Mouse (Mus musculus) midbrain, embryonic 12.5 days (tissue): ENCODE data around the gene Lrrtm4. TPM values are rescaled to one million over a fixed set of nuclear protein-coding genes. Genes with fewer than 3 reads are reported as not detected.

Experiments used
- ATAC-seq: fragments of 200-750 bp; cut with Nextera tagmentation; 2 replicates; pipeline ENCODE4 v1.8.0; 2017; ENCODE audit warnings: low read depth, moderate TSS enrichment, moderate library complexity; ENCODE audit not compliant: low FRiP score
- H3K27ac ChIP-seq: fragments of 300-500 bp; sonication (generic); replicated peaks from 2 replicates; pipeline ENCODE4 v1.5.1; 2016; ENCODE audit warnings: mild to moderate bottlenecking
- H3K27me3 ChIP-seq: fragments of 300-500 bp; sonication (generic); 2 replicates; pipeline ENCODE4 v1.6.1; 2016; ENCODE audit warnings: mild to moderate bottlenecking
- H3K36me3 ChIP-seq: fragments of 300-500 bp; sonication (generic); 2 replicates; pipeline ENCODE4 v1.6.1; 2016
- H3K4me1 ChIP-seq: fragments of 300-500 bp; sonication (generic); 2 replicates; pipeline ENCODE4 v1.6.1; 2016
- H3K4me2 ChIP-seq: fragments of 300-500 bp; sonication (generic); replicated peaks from 2 replicates; pipeline ENCODE4 v1.6.1; 2016; ENCODE audit warnings: mild to moderate bottlenecking, moderate library complexity
- H3K4me3 ChIP-seq: fragments of 300-500 bp; sonication (generic); 2 replicates; pipeline ENCODE4 v1.5.1; 2016; ENCODE audit warnings: mild to moderate bottlenecking
- H3K9ac ChIP-seq: fragments of 300-500 bp; sonication (generic); replicated peaks from 2 replicates; pipeline ENCODE4 v1.6.1; 2016; ENCODE audit warnings: mild to moderate bottlenecking, moderate library complexity
- H3K9me3 ChIP-seq: fragments of 300-500 bp; sonication (generic); 2 replicates; pipeline ENCODE4 v1.6.1; 2016; ENCODE audit warnings: mild to moderate bottlenecking
- WGBS: fragments of 180-500 bp; shearing (Covaris S2); methylation state at CpG from one replicate; pipeline ENCODE4 v1.1.7; 2016; 5-methylcytosine and 5-hydroxymethylcytosine counted together
- polyA plus RNA-seq: library from polyadenylated mRNA; unstranded; fragments of >200 nt; fragmentation: Nextera tagmentation; extraction: Ambion mirVana; gene quantifications from 2 replicates; pipeline ENCODE4 v1.2.1, GENCODE M21; 2016

The Lrrtm4 gene
- polyA plus RNA-seq, 1 experiment from 2014 or later: 4.0 TPM

GRCm38 (mm10) chr6:80352307-80352706 lies 333.6 kb downstream of the Lrrtm4 start:
- H3K27ac ChIP-seq: no peak overlapping the region
- 85% methylated on average over 1 of the region's 1 CpGs for WGBS
- 0 out of 2 replicates have a peak, but pooled peaks have one; percentile 9 for ATAC-seq
- no peaks in the 10 kb centered on the region for H3K36me3 ChIP-seq
- no peak overlapping the region for H3K9ac ChIP-seq
- H3K9me3 ChIP-seq: no peaks in the 10 kb centered on the region
- no peaks in the 10 kb centered on the region for H3K27me3 ChIP-seq
- no peak overlapping the region for H3K4me2 ChIP-seq
- H3K4me1 ChIP-seq: no peaks in the 10 kb centered on the region
- H3K4me3 ChIP-seq: no peak overlapping the region

- 83% methylated on average over 1 of the region's 1 CpGs for WGBS
- no peak overlapping the region for H3K9ac ChIP-seq
- no peak overlapping the region for H3K4me3 ChIP-seq
- no peak for ATAC-seq
- H3K27me3 ChIP-seq: no peaks in the 10 kb centered on the region
- no peaks in the 10 kb centered on the region for H3K36me3 ChIP-seq
- H3K4me1 ChIP-seq: no peaks in the 10 kb centered on the region
- H3K4me2 ChIP-seq: no peak overlapping the region
- H3K27ac ChIP-seq: no peak overlapping the region
- H3K9me3 ChIP-seq: no peaks in the 10 kb centered on the region
These were observed 338.4 kb downstream of the Lrrtm4 start for GRCm38 (mm10) chr6:80357092-80357491.

- no peak overlapping the region for H3K27ac ChIP-seq
- no peak overlapping the region for H3K4me2 ChIP-seq
- no peaks in the 10 kb centered on the region for H3K9me3 ChIP-seq
- H3K9ac ChIP-seq: no peak overlapping the region
- no peaks in the 10 kb centered on the region for H3K36me3 ChIP-seq
- H3K4me3 ChIP-seq: no peak overlapping the region
- ATAC-seq: no peak
- no peaks in the 10 kb centered on the region for H3K27me3 ChIP-seq
- no peaks in the 10 kb centered on the region for H3K4me1 ChIP-seq
These were observed 344.9 kb downstream of the Lrrtm4 start for GRCm38 (mm10) chr6:80363593-80363992.

- no peaks in the 10 kb centered on the region for H3K4me1 ChIP-seq
- no peaks in the 10 kb centered on the region for H3K27me3 ChIP-seq
- 85% methylated on average over 4 of the region's 4 CpGs for WGBS
- no peak for ATAC-seq
- H3K27ac ChIP-seq: no peak overlapping the region
- no peak overlapping the region for H3K9ac ChIP-seq
- H3K9me3 ChIP-seq: no peaks in the 10 kb centered on the region
- no peaks in the 10 kb centered on the region for H3K36me3 ChIP-seq
- H3K4me2 ChIP-seq: no peak overlapping the region
- no peak overlapping the region for H3K4me3 ChIP-seq
These were observed 347.9 kb downstream of the Lrrtm4 start for GRCm38 (mm10) chr6:80366532-80366931.

DNA sequence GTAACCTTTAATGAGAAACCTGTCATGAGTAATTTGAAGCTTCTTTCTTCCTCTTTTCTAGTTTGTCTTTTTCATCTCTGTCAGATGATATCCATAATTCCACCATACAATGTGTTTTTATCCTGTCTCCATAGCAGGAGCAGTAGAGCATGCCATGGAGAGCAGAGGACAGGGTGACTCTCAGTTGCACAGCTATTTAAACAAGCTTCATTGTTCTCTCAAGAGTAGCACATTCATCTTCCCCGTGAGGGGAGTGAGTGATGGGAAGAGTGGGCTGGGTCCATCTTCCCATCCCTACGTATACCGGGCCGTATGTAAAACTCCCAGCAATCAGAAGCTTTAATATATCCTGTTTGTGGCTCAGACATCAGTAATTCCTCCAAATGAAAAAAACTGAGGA lies 370.9 kb downstream of the Lrrtm4 start:
- Histone ChIP-seq H3K4me3 (no peak overlapping the region), H3K27me3 (no peaks in the 10 kb centered on the region), H3K36me3 (no peaks in the 10 kb centered on the region), H3K27ac (no peak overlapping the region), H3K4me2 (no peak overlapping the region), H3K4me1 (no peaks in the 10 kb centered on the region), H3K9ac (no peak overlapping the region), H3K9me3 (no peaks in the 10 kb centered on the region)
- WGBS: 42% methylated on average over 4 of the region's 4 CpGs
- peak; percentile 38; the same call in 1 of the 2 replicates for ATAC-seq

- ATAC-seq: no peak
- 88% methylated on average over 1 of the region's 1 CpGs for WGBS
- no peak overlapping the region for H3K4me2 ChIP-seq
These were observed 388.1 kb downstream of the Lrrtm4 start for GRCm38 (mm10) chr6:80406757-80407156.

DNA sequence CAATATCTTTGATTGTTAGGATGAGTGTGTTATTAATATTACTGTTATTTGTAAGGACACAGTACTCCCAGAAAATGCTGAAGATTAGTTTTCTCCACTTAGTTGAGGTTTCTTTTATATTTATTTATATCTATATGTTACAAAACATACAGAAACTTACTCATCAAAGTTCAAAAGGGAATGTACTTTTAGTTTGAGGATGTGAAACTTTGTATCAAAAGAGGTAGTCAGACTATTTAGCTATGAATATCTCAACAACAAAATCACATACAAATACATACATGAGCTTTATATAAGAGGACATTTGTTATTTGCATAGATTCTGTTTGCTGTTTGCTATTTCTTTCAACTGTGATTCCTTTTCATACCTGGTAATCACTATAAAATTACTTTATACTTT lies 421.5 kb downstream of the Lrrtm4 start:
- no peaks in the 10 kb centered on the region for H3K27me3 ChIP-seq
- H3K27ac ChIP-seq: no peak overlapping the region
- no peak for ATAC-seq
- no peak overlapping the region for H3K9ac ChIP-seq
- H3K4me3 ChIP-seq: no peak overlapping the region
- no peaks in the 10 kb centered on the region for H3K4me1 ChIP-seq
- H3K4me2 ChIP-seq: no peak overlapping the region
- no peaks in the 10 kb centered on the region for H3K9me3 ChIP-seq
- no peaks in the 10 kb centered on the region for H3K36me3 ChIP-seq

More at GRCm38 (mm10) chr6:80406757-80407156, 388.1 kb downstream of the Lrrtm4 start:
- H3K27ac ChIP-seq: no peak overlapping the region
- H3K27me3 ChIP-seq: no peaks in the 10 kb centered on the region
- no peaks in the 10 kb centered on the region for H3K4me1 ChIP-seq
- no peak overlapping the region for H3K4me3 ChIP-seq
- H3K36me3 ChIP-seq: no peaks in the 10 kb centered on the region
- no peaks in the 10 kb centered on the region for H3K9me3 ChIP-seq
- no peak overlapping the region for H3K9ac ChIP-seq

- H3K9ac ChIP-seq: no peak overlapping the region
- H3K9me3 ChIP-seq: no peaks in the 10 kb centered on the region
- H3K4me1 ChIP-seq: no peaks in the 10 kb centered on the region
- ATAC-seq: no peak
- no peak overlapping the region for H3K4me3 ChIP-seq
- no peak overlapping the region for H3K4me2 ChIP-seq
- no peaks in the 10 kb centered on the region for H3K36me3 ChIP-seq
- H3K27me3 ChIP-seq: no peaks in the 10 kb centered on the region
- 84% methylated on average over 4 of the region's 4 CpGs for WGBS
- H3K27ac ChIP-seq: no peak overlapping the region
These were observed 451.9 kb downstream of the Lrrtm4 start for GRCm38 (mm10) chr6:80470546-80470945.

DNA sequence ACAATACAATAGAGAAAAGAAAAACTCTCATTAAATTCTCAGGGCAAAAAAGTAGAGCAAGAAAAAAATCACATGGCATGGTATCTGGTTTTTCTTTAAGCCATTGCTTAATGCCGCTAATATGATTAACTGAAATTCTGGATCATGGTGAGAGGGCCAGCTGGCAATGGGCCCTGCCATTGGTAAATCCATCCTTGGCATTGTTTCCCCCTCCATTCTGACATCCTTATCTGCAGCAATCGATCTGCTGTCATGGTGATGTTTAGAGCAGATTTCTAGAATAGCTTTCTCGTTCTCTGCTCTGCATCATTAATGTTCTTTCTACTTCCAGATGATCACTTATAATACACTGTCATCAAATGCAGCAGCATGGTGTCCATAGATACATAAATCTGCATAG lies 457.5 kb downstream of the Lrrtm4 start:
- no peak overlapping the region for H3K4me3 ChIP-seq
- no peaks in the 10 kb centered on the region for H3K9me3 ChIP-seq
- WGBS: 66% methylated on average over 3 of the region's 3 CpGs
- no peak overlapping the region for H3K9ac ChIP-seq
- ATAC-seq: no peak
- no peaks in the 10 kb centered on the region for H3K36me3 ChIP-seq
- H3K27me3 ChIP-seq: no peaks in the 10 kb centered on the region
- no peak overlapping the region for H3K27ac ChIP-seq
- H3K4me1 ChIP-seq: no peaks in the 10 kb centered on the region
- H3K4me2 ChIP-seq: no peak overlapping the region

GRCm38 (mm10) chr6:80545017-80545416 lies 526.3 kb downstream of the Lrrtm4 start:
- H3K36me3 ChIP-seq: no peaks in the 10 kb centered on the region
- no peak for ATAC-seq
- no peak overlapping the region for H3K9ac ChIP-seq
- no peak overlapping the region for H3K27ac ChIP-seq
- H3K4me3 ChIP-seq: no peak overlapping the region
- no peaks in the 10 kb centered on the region for H3K9me3 ChIP-seq
- no peaks in the 10 kb centered on the region for H3K27me3 ChIP-seq
- H3K4me2 ChIP-seq: no peak overlapping the region
- H3K4me1 ChIP-seq: no peaks in the 10 kb centered on the region
- WGBS: 16% methylated on average over 1 of the region's 1 CpGs

GRCm38 (mm10) chr6:80549907-80550306 lies 531.2 kb downstream of the Lrrtm4 start:
- H3K36me3 ChIP-seq: no peaks in the 10 kb centered on the region
- no peaks in the 10 kb centered on the region for H3K9me3 ChIP-seq
- no peak for ATAC-seq
- no peaks in the 10 kb centered on the region for H3K27me3 ChIP-seq
- H3K4me3 ChIP-seq: no peak overlapping the region
- H3K27ac ChIP-seq: no peak overlapping the region
- H3K4me2 ChIP-seq: no peak overlapping the region
- H3K4me1 ChIP-seq: no peaks in the 10 kb centered on the region
- no peak overlapping the region for H3K9ac ChIP-seq

DNA sequence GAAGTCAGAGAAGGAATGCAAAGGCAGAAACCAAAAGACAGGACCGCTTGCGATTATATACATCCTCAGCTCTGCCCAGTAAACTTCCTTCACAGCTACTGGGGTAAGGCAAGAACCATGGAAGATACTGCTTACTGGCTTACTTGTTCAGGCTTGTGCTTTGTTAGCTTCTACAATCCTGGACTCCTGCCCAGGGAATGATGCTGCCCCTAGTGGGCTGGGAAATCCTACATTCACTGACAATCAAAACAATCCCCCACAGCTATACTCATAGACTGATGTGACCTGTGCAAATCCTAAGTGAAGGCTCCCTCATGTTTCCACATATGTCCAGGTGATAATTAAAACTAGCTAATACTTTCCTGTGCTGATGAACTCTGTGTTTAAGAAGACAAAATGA lies 534.7 kb downstream of the Lrrtm4 start:
- 97% methylated on average over 2 of the region's 2 CpGs for whole genome bisulfite sequencing

GRCm38 (mm10) chr6:80554991-80555390 lies 536.3 kb downstream of the Lrrtm4 start:
- Histone ChIP-seq H3K36me3 (no peaks in the 10 kb centered on the region), H3K9me3 (no peaks in the 10 kb centered on the region), H3K27me3 (no peaks in the 10 kb centered on the region), H3K4me3 (no peak overlapping the region), H3K4me2 (no peak overlapping the region), H3K27ac (no peak overlapping the region), H3K4me1 (no peaks in the 10 kb centered on the region), H3K9ac (no peak overlapping the region)
- no peak for ATAC-seq

More for the DNA sequence above, 534.7 kb downstream of the Lrrtm4 start:
- Histone ChIP-seq H3K4me2 (no peak overlapping the region), H3K4me3 (no peak overlapping the region), H3K9ac (no peak overlapping the region), H3K36me3 (no peaks in the 10 kb centered on the region), H3K27me3 (no peaks in the 10 kb centered on the region), H3K9me3 (no peaks in the 10 kb centered on the region), H3K27ac (no peak overlapping the region), H3K4me1 (no peaks in the 10 kb centered on the region)
- ATAC-seq: no peak
